Mouse (Mus musculus) lung, postnatal 0 days (tissue): ENCODE results near the gene Trim13.

Source experiments
- CTCF ChIP-seq: IDR thresholded peaks from 2 replicates; pipeline ENCODE4 v1.5.1; 2016; ENCODE audit warnings: antibody characterized with exemption, mild to moderate bottlenecking
- EP300 ChIP-seq: IDR thresholded peaks from 2 replicates; pipeline ENCODE4 v1.6.1; 2016; ENCODE audit warnings: antibody characterized with exemption, mild to moderate bottlenecking, control low read depth

- no peak for TF ChIP-seq CTCF
- TF ChIP-seq EP300, result no peak
Observed at GRCm38 (mm10) chr14:61599057-61599806, 1.2 kb downstream of the Trim13 start.
